Mouse (Mus musculus): ENCODE results near the gene Fam172a. TPM values are rescaled to one million over a fixed set of nuclear protein-coding genes. Genes with fewer than 3 reads are reported as not detected.

Fam172a gene
- polyA plus RNA-seq, 1 experiment from 2014 or later, result 22.8 TPM

- Histone ChIP-seq H3K9ac (ENCODE audit: low read depth, low read length) (no peak overlapping the region), H3K9me3 (ENCODE audit: control insufficient read depth, low read length) (no peaks in the 10 kb centered on the region), H3K4me2 (no peak overlapping the region), H3K4me1 (replicated peaks; ENCODE audit: control insufficient read depth, insufficient read depth, low read length) (no peaks in the 10 kb centered on the region), H3K27ac (ENCODE audit: low read depth, low read length) (no peak overlapping the region), H3K4me3 (ENCODE audit: low read depth, low read length) (no peak overlapping the region), H3K27me3 (replicated peaks; ENCODE audit: control insufficient read depth, insufficient read depth, low read length) (no peaks in the 10 kb centered on the region), H3K36me3 (ENCODE audit: control insufficient read depth, insufficient read depth, low read length) (no peaks in the 10 kb centered on the region)
- no peak for DNase-seq (ENCODE audit: low spot score)
- ATAC-seq (replicated peaks; ENCODE audit: low FRiP score), result no peak
Observed at GRCm38 (mm10) chr13:77900843-77901242, 199.0 kb downstream of the Fam172a start.

GRCm38 (mm10) chr13:77909184-77909583, 207.4 kb downstream of the Fam172a start:
- no peaks in the 10 kb centered on the region for H3K9me3 ChIP-seq (ENCODE audit: control insufficient read depth, low read length)
- no peak for DNase-seq (ENCODE audit: low spot score)
- ATAC-seq (replicated peaks; ENCODE audit: low FRiP score), result no peak
- H3K27me3 ChIP-seq (replicated peaks; ENCODE audit: control insufficient read depth, insufficient read depth, low read length), result no peaks in the 10 kb centered on the region
- 84% methylated on average over 2 of the region's 2 CpGs for WGBS
- no peak overlapping the region for H3K27ac ChIP-seq (ENCODE audit: low read depth, low read length)
- no peak overlapping the region for H3K4me2 ChIP-seq
- H3K36me3 ChIP-seq (ENCODE audit: control insufficient read depth, insufficient read depth, low read length), result no peaks in the 10 kb centered on the region
- H3K4me3 ChIP-seq (ENCODE audit: low read depth, low read length), result no peak overlapping the region
- no peaks in the 10 kb centered on the region for H3K4me1 ChIP-seq (replicated peaks; ENCODE audit: control insufficient read depth, insufficient read depth, low read length)
- H3K9ac ChIP-seq (ENCODE audit: low read depth, low read length), result no peak overlapping the region

GRCm38 (mm10) chr13:77922834-77923233, 221.0 kb downstream of the Fam172a start:
- H3K4me2 ChIP-seq, result no peak overlapping the region
- no peaks in the 10 kb centered on the region for H3K4me1 ChIP-seq (replicated peaks; ENCODE audit: control insufficient read depth, insufficient read depth, low read length)
- ATAC-seq (replicated peaks; ENCODE audit: low FRiP score), result no peak
- WGBS, result 92% methylated on average over 2 of the region's 2 CpGs
- no peaks in the 10 kb centered on the region for H3K9me3 ChIP-seq (ENCODE audit: control insufficient read depth, low read length)
- no peak overlapping the region for H3K27ac ChIP-seq (ENCODE audit: low read depth, low read length)
- no peak overlapping the region for H3K4me3 ChIP-seq (ENCODE audit: low read depth, low read length)
- H3K9ac ChIP-seq (ENCODE audit: low read depth, low read length), result no peak overlapping the region
- H3K36me3 ChIP-seq (ENCODE audit: control insufficient read depth, insufficient read depth, low read length), result no peaks in the 10 kb centered on the region
- no peak for DNase-seq (ENCODE audit: low spot score)
- no peaks in the 10 kb centered on the region for H3K27me3 ChIP-seq (replicated peaks; ENCODE audit: control insufficient read depth, insufficient read depth, low read length)

GRCm38 (mm10) chr13:77957611-77958010, 255.8 kb downstream of the Fam172a start:
- ATAC-seq (replicated peaks; ENCODE audit: low FRiP score) (no peak), DNase-seq (ENCODE audit: low spot score) (no peak)
- Histone ChIP-seq H3K9me3 (ENCODE audit: control insufficient read depth, low read length) (no peaks in the 10 kb centered on the region), H3K4me1 (replicated peaks; ENCODE audit: control insufficient read depth, insufficient read depth, low read length) (no peaks in the 10 kb centered on the region), H3K4me3 (ENCODE audit: low read depth, low read length) (no peak overlapping the region), H3K36me3 (ENCODE audit: control insufficient read depth, insufficient read depth, low read length) (no peaks in the 10 kb centered on the region), H3K27ac (ENCODE audit: low read depth, low read length) (no peak overlapping the region), H3K4me2 (no peak overlapping the region), H3K27me3 (replicated peaks; ENCODE audit: control insufficient read depth, insufficient read depth, low read length) (no peaks in the 10 kb centered on the region), H3K9ac (ENCODE audit: low read depth, low read length) (no peak overlapping the region)
- 44% methylated on average over 1 of the region's 1 CpGs for WGBS

- Histone ChIP-seq H3K9me3 (ENCODE audit: control insufficient read depth, low read length) (no peaks in the 10 kb centered on the region), H3K27me3 (replicated peaks; ENCODE audit: control insufficient read depth, insufficient read depth, low read length) (no peaks in the 10 kb centered on the region), H3K36me3 (ENCODE audit: control insufficient read depth, insufficient read depth, low read length) (no peaks in the 10 kb centered on the region), H3K9ac (ENCODE audit: low read depth, low read length) (no peak overlapping the region), H3K4me1 (replicated peaks; ENCODE audit: control insufficient read depth, insufficient read depth, low read length) (no peaks in the 10 kb centered on the region), H3K4me3 (ENCODE audit: low read depth, low read length) (no peak overlapping the region), H3K4me2 (no peak overlapping the region), H3K27ac (ENCODE audit: low read depth, low read length) (no peak overlapping the region)
- WGBS, result 83% methylated on average over 4 of the region's 4 CpGs
- ATAC-seq (replicated peaks; ENCODE audit: low FRiP score) (no peak), DNase-seq (ENCODE audit: low spot score) (no peak)
Observed at GRCm38 (mm10) chr13:77959493-77960272, 257.9 kb downstream of the Fam172a start.

GRCm38 (mm10) chr13:77976248-77976647, 274.4 kb downstream of the Fam172a start:
- Histone ChIP-seq H3K27ac (ENCODE audit: low read depth, low read length) (no peak overlapping the region), H3K9me3 (ENCODE audit: control insufficient read depth, low read length) (no peaks in the 10 kb centered on the region), H3K4me3 (ENCODE audit: low read depth, low read length) (no peak overlapping the region), H3K27me3 (replicated peaks; ENCODE audit: control insufficient read depth, insufficient read depth, low read length) (no peaks in the 10 kb centered on the region), H3K9ac (ENCODE audit: low read depth, low read length) (no peak overlapping the region), H3K36me3 (ENCODE audit: control insufficient read depth, insufficient read depth, low read length) (no peaks in the 10 kb centered on the region), H3K4me1 (replicated peaks; ENCODE audit: control insufficient read depth, insufficient read depth, low read length) (no peaks in the 10 kb centered on the region), H3K4me2 (no peak overlapping the region)
- ATAC-seq (replicated peaks; ENCODE audit: low FRiP score), result no peak
- 73% methylated on average over 3 of the region's 3 CpGs for WGBS
- no peak for DNase-seq (ENCODE audit: low spot score)

GRCm38 (mm10) chr13:77977121-77977520, 275.3 kb downstream of the Fam172a start:
- Histone ChIP-seq H3K36me3 (ENCODE audit: control insufficient read depth, insufficient read depth, low read length) (no peaks in the 10 kb centered on the region), H3K9ac (ENCODE audit: low read depth, low read length) (no peak overlapping the region), H3K4me2 (no peak overlapping the region), H3K4me3 (ENCODE audit: low read depth, low read length) (no peak overlapping the region), H3K27ac (ENCODE audit: low read depth, low read length) (no peak overlapping the region), H3K4me1 (replicated peaks; ENCODE audit: control insufficient read depth, insufficient read depth, low read length) (no peaks in the 10 kb centered on the region), H3K9me3 (ENCODE audit: control insufficient read depth, low read length) (no peaks in the 10 kb centered on the region), H3K27me3 (replicated peaks; ENCODE audit: control insufficient read depth, insufficient read depth, low read length) (no peaks in the 10 kb centered on the region)
- no peak for DNase-seq (ENCODE audit: low spot score)
- no peak for ATAC-seq (replicated peaks; ENCODE audit: low FRiP score)
- WGBS, result 78% methylated on average over 1 of the region's 1 CpGs

- ATAC-seq (replicated peaks; ENCODE audit: low FRiP score), result no peak
- no peak overlapping the region for H3K4me2 ChIP-seq
- H3K9me3 ChIP-seq (ENCODE audit: control insufficient read depth, low read length), result no peaks in the 10 kb centered on the region
- no peaks in the 10 kb centered on the region for H3K27me3 ChIP-seq (replicated peaks; ENCODE audit: control insufficient read depth, insufficient read depth, low read length)
- H3K27ac ChIP-seq (ENCODE audit: low read depth, low read length), result no peak overlapping the region
- H3K9ac ChIP-seq (ENCODE audit: low read depth, low read length), result no peak overlapping the region
- no peak overlapping the region for H3K4me3 ChIP-seq (ENCODE audit: low read depth, low read length)
- no peaks in the 10 kb centered on the region for H3K4me1 ChIP-seq (replicated peaks; ENCODE audit: control insufficient read depth, insufficient read depth, low read length)
- no peaks in the 10 kb centered on the region for H3K36me3 ChIP-seq (ENCODE audit: control insufficient read depth, insufficient read depth, low read length)
- no peak for DNase-seq (ENCODE audit: low spot score)
- 34% methylated on average over 5 of the region's 5 CpGs for WGBS
Observed at GRCm38 (mm10) chr13:77982105-77982851, 280.4 kb downstream of the Fam172a start.

GRCm38 (mm10) chr13:77982852-77983202, 281.0 kb downstream of the Fam172a start:
- H3K36me3 ChIP-seq (ENCODE audit: control insufficient read depth, insufficient read depth, low read length), result no peaks in the 10 kb centered on the region
- H3K27ac ChIP-seq (ENCODE audit: low read depth, low read length), result no peak overlapping the region
- no peaks in the 10 kb centered on the region for H3K4me1 ChIP-seq (replicated peaks; ENCODE audit: control insufficient read depth, insufficient read depth, low read length)
- no peak overlapping the region for H3K4me3 ChIP-seq (ENCODE audit: low read depth, low read length)
- no peaks in the 10 kb centered on the region for H3K27me3 ChIP-seq (replicated peaks; ENCODE audit: control insufficient read depth, insufficient read depth, low read length)
- WGBS, result 78% methylated on average over 2 of the region's 2 CpGs
- no peak for DNase-seq (ENCODE audit: low spot score)
- no peak overlapping the region for H3K9ac ChIP-seq (ENCODE audit: low read depth, low read length)
- H3K9me3 ChIP-seq (ENCODE audit: control insufficient read depth, low read length), result no peaks in the 10 kb centered on the region
- no peak for ATAC-seq (replicated peaks; ENCODE audit: low FRiP score)
- no peak overlapping the region for H3K4me2 ChIP-seq
